Mouse (Mus musculus) monocyte, adult 5-6 weeks (primary cell): ENCODE results near the gene Prss58. TPM values are rescaled to one million over a fixed set of nuclear protein-coding genes. Genes with fewer than 3 reads are reported as not detected.

ENCODE experiments used
- ATAC-seq: fragments of 153-309, 156-312 bp; replicated peaks from 2 replicates; pipeline ENCODE4 v1.8.0; 2017; ENCODE audit warnings: mild to moderate bottlenecking; ENCODE audit not compliant: low TSS enrichment, insufficient number of reproducible peaks, severe bottlenecking, poor library complexity, low FRiP score
- total RNA-seq: library from RNA; stranded (forward); fragments of 200-1000, 200-491, 200-594 nt; gene quantifications from 3 replicates; pipeline ENCODE4 v1.2.3, GENCODE M21; 2017

Prss58 gene
- total RNA-seq: 1.3 to 2.0 TPM in 2 of 3 replicates, not detected in the other

DNA sequence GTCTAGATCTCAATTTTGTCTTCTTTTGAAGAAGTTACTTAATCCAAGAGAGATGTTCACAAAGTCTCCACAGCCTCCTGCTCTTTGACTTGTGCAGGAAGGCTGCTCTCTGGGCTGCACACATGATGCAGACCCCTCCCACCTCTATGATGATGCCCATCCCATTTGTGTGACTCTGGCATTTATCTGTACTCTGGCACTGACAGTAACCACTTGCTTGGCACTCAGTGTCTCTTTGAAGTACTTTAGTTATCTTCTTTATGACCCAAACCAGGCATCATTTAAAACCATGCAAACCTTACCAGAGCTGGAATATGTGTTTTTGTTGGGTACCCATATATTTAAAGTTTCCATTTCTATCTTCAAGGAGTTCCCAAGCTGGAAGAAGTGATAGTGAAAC lies at the start of gene Prss58:
TSS of gene Prss58 (minus strand) at position 101 of the 400 bp plus-strand sequence.
- ATAC-seq: no peak

DNA sequence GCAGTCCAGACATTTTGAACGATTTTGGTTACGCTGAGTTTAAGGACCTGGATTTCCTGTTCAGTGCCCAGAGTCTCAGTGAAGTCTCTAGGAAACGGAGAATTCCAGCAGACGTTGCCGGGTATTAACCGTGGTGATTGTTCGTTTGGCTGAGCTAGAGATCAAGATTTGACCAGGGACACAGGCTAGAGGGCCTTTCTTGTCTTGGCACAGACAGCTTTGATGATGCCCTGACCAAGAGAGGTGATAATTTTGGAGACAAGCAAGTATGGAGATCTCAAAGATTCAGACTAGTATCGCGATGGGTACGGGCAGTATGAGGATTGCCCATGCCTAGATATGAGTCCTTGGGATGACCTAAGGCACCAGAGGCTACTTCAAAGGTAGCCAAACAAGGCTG lies 40.3 kb upstream of the Prss58 start, which contains the start of gene 1700074P13Rik:
TSS of gene 1700074P13Rik (minus strand) at position 101 of the 400 bp plus-strand sequence.
- no peak for ATAC-seq

GRCm38 (mm10) chr6:40919954-40920353 lies 19.8 kb upstream of the Prss58 start:
- ATAC-seq: no peak

GRCm38 (mm10) chr6:40894716-40895115 lies 5.5 kb downstream of the Prss58 start:
- no peak for ATAC-seq

DNA sequence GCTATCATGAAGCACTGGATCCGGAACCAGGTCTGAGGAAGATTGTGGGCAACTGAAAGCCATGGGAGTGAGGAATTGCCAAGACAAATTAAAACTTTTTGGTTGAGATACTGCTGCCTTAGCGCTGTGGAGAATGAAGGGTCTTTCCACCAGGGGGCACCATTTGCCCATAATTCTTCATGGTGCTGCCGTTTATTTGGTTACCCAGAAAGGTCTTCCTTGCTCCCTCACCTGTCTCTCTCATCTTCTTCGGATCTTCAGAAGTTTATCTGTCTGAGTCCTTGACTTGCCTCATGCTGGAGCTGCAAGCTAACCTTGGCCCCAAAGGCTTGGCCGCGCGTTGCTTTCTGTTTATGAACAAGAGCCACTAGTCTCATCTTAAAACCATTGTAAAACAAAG lies 6.6 kb downstream of the Prss58 start:
- ATAC-seq: peak; percentile 27; the same call in 1 of the 2 replicates

DNA sequence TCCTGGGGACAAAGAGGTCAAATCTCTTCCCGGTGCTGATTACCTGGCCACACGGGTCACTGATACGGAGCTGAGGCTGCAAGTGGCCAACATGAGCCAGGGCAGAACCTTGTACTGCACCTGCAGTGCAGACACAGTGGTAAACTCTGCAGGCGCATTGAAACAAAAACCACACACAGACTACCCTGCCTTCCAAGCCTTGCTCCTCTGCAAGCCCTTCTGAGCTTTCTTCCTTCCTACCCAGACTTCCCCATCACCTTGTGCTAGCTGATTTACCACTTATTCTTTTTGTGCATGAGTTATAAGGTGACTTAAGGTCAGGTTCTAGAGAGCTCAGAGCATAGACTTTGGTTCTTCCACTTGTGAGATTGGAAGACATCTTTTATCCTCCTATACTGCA lies 8.4 kb downstream of the Prss58 start:
- no peak for ATAC-seq

- peak; percentile 92 for ATAC-seq
Observed at GRCm38 (mm10) chr6:40890973-40891372, 9.2 kb downstream of the Prss58 start.

DNA sequence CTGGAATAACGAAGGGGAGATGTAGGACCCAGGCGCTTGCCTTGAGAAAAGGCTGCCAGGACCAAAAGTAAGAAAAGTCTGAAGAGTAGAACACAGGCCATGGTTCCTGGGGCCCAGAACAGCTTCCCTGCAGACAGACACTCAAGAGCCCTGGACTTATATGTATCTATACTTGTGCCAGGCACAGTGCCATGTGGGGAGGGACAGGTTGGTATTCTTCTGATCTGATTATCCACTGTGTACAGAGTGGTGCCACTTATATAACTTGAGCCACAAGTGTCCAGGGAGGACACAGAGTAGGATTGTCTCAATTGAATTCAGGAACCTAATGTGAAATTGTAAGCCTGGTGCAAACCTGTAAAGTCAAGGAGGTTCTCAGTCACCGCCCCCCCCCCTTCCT lies 12.8 kb downstream of the Prss58 start, which contains the start of gene Moxd2:
TSS of gene Moxd2 (minus strand) at position 101 of the 400 bp plus-strand sequence.
- ATAC-seq: no peak; the same call in 1 of the 2 replicates

DNA sequence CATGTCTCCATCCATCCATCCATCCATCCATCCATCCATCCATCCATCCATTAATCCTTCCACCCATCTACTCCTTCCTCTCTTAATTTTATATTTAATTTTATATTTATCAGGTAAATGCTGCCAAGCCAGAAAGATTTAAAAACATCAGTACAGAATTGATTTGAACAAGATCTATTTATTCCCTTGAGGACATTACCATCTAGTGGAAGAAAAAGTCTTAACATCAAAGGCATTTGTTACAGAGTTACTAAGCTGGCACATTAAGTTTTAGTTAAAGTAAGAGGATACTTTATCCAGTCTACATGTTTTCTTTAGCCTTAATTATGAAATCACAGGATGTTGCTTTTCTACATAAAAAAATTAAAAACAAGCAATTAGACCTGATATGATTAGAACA lies 54.9 kb downstream of the Prss58 start:
- no peak for ATAC-seq

Other genes starting within 250 kb of the Prss58 start
- not detected in 3 replicates for gene Moxd2, start 12.9 kb downstream of the Prss58 start, total RNA-seq
- 0.76 TPM in 1 of 3 replicates, not detected in the others for gene 1700074P13Rik, start 40.2 kb upstream of the Prss58 start, total RNA-seq
- gene Gm4744, start 51.5 kb upstream of the Prss58 start, total RNA-seq: not detected in 3 replicates
- not detected in 3 replicates for gene 1810009J06Rik, start 64.4 kb upstream of the Prss58 start, total RNA-seq
- not detected in 3 replicates for gene Gm2663, start 99.1 kb upstream of the Prss58 start, total RNA-seq
- not detected in 3 replicates for gene 2210010C04Rik, start 135.1 kb upstream of the Prss58 start, total RNA-seq